Mouse (Mus musculus) CH12.LX (cell line): ENCODE data around the gene Rpp25l.
"Not testable (repeated sequence)": the region's sequence is repeated elsewhere in the genome, so short reads cannot be mapped to it uniquely, and the experiment has no call there.

Experiments
- CTCF ChIP-seq, 2 experiments: IDR thresholded peaks in 1 of 2; conservative IDR thresholded peaks in 1 of 2; 2 replicates each; pipeline ENCODE4 v1.5.1; 2011 to 2012; ENCODE audit warnings: low read depth in 2 of 2, low read length in 2 of 2, improper control_type of control experiment in 1 of 2, inconsistent platforms in 1 of 2, mild to moderate bottlenecking in 1 of 2, moderate library complexity in 1 of 2
- ELF1 ChIP-seq: IDR thresholded peaks from 2 replicates; pipeline ENCODE4 v1.6.1; 2014; ENCODE audit warnings: low read depth, mild to moderate bottlenecking, inconsistent platforms, low read length, improper control_type of control experiment
- JUND ChIP-seq: conservative IDR thresholded peaks from 2 replicates; pipeline ENCODE4 v1.6.1; 2011; ENCODE audit warnings: low read depth, low read length, improper control_type of control experiment
- MAZ ChIP-seq: IDR thresholded peaks from 2 replicates; pipeline ENCODE4 v1.6.1; 2012; ENCODE audit warnings: low read depth, mild to moderate bottlenecking, inconsistent platforms, low read length, improper control_type of control experiment, moderate library complexity
- MEF2A ChIP-seq: IDR thresholded peaks from 2 replicates; pipeline ENCODE4 v1.6.1; 2014; ENCODE audit warnings: low read depth, mild to moderate bottlenecking, inconsistent platforms, low read length, improper control_type of control experiment, borderline replicate concordance
- NRF1 ChIP-seq: IDR thresholded peaks from 2 replicates; pipeline ENCODE4 v1.6.1; 2014; ENCODE audit warnings: low read depth, mild to moderate bottlenecking, inconsistent platforms, low read length, improper control_type of control experiment, moderate library complexity
- POLR2A ChIP-seq: IDR thresholded peaks from 2 replicates; pipeline ENCODE4 v1.6.1; 2011; ENCODE audit warnings: low read depth, mild to moderate bottlenecking, improper control_type of control experiment, low read length
- UBTF ChIP-seq: IDR thresholded peaks from 2 replicates; pipeline ENCODE4 v1.6.1; 2012; ENCODE audit warnings: low read depth, mild to moderate bottlenecking, inconsistent platforms, low read length, improper control_type of control experiment, moderate library complexity
- ZNF384 ChIP-seq: IDR thresholded peaks from 2 replicates; pipeline ENCODE4 v1.6.1; 2012; ENCODE audit warnings: low read depth, low read length, improper control_type of control experiment, inconsistent platforms

GRCm38 (mm10) chr4:41688562-41688961 lies 24.8 kb downstream of the Rpp25l start:
- TF ChIP-seq MEF2A; CTCF (conservative IDR thresholded peaks at IDR 0.05 in 1 of 2, IDR thresholded peaks at IDR 0.05 in 1 of 2; ENCODE audit: low read depth in 2 of 2, low read length in 2 of 2); JUND; POLR2A; UBTF; NRF1; ZNF384; ELF1; MAZ: not testable (repeated sequence)
